Mouse (Mus musculus): ENCODE measurements around the gene Dalrd3.
A peak's percentile ranks its signal among the peaks of the same experiment; 100 is the strongest.
"Not testable (repeated sequence)": the region's sequence is repeated elsewhere in the genome, so short reads cannot be mapped to it uniquely, and the experiment has no call there.

Dalrd3 gene

GRCm38 (mm10) chr9:108573774-108574690 lies 4.3 kb downstream of the Dalrd3 start:
- peak; percentile 61 for DNase-seq (ENCODE audit: low spot score)

- no peak for DNase-seq (ENCODE audit: low spot score)
These were observed 5.2 kb downstream of the Dalrd3 start for GRCm38 (mm10) chr9:108574921-108575320.

GRCm38 (mm10) chr9:108575321-108576297 lies 5.9 kb downstream of the Dalrd3 start:
- DNase-seq (ENCODE audit: low spot score) = no peak

GRCm38 (mm10) chr9:108577025-108577424 lies 7.3 kb downstream of the Dalrd3 start:
- DNase-seq (ENCODE audit: low spot score) = no peak

- DNase-seq (ENCODE audit: low spot score) = no peak
These were observed 8.4 kb downstream of the Dalrd3 start for GRCm38 (mm10) chr9:108577934-108578544.

GRCm38 (mm10) chr9:108578545-108579343 lies 9.1 kb downstream of the Dalrd3 start, which contains the start of gene Wdr6:
Wdr6 (minus strand) TSS chr9:108578739.
- peak; percentile 92 for DNase-seq (ENCODE audit: low spot score)

- no peak for DNase-seq (ENCODE audit: low spot score)
These were observed 9.6 kb downstream of the Dalrd3 start for GRCm38 (mm10) chr9:108579344-108579690.

GRCm38 (mm10) chr9:108587571-108588180 lies 18.0 kb downstream of the Dalrd3 start:
- DNase-seq (ENCODE audit: low spot score) = peak; percentile 77

GRCm38 (mm10) chr9:108589229-108589628 lies 19.5 kb downstream of the Dalrd3 start:
- no peak for DNase-seq (ENCODE audit: low spot score)

- no peak for DNase-seq (ENCODE audit: low spot score)
These were observed 21.8 kb downstream of the Dalrd3 start for GRCm38 (mm10) chr9:108591462-108591861.

- no peak for DNase-seq (ENCODE audit: low spot score)
These were observed 24.7 kb downstream of the Dalrd3 start for GRCm38 (mm10) chr9:108594354-108594753.

GRCm38 (mm10) chr9:108596998-108597764 lies 27.5 kb downstream of the Dalrd3 start, which contains the start of gene P4htm:
P4htm (minus strand) TSS chr9:108597667.
- DNase-seq (ENCODE audit: low spot score) = peak; percentile 75

GRCm38 (mm10) chr9:108599021-108599566 lies 29.4 kb downstream of the Dalrd3 start:
- DNase-seq (ENCODE audit: low spot score) = no peak

- DNase-seq (ENCODE audit: low spot score) = no peak
These were observed 30.3 kb downstream of the Dalrd3 start for GRCm38 (mm10) chr9:108600011-108600410.

- no peak for DNase-seq (ENCODE audit: low spot score)
These were observed 32.3 kb downstream of the Dalrd3 start for GRCm38 (mm10) chr9:108601986-108602385.

- not testable (repeated sequence) for DNase-seq (ENCODE audit: low spot score)
These were observed 38.2 kb downstream of the Dalrd3 start for GRCm38 (mm10) chr9:108607929-108608328.

GRCm38 (mm10) chr9:108608889-108609288 lies 39.2 kb downstream of the Dalrd3 start:
- DNase-seq (ENCODE audit: low spot score) = no peak

GRCm38 (mm10) chr9:108611488-108611887 lies 41.8 kb downstream of the Dalrd3 start:
- DNase-seq (ENCODE audit: low spot score) = no peak

GRCm38 (mm10) chr9:108617301-108617700 lies 47.6 kb downstream of the Dalrd3 start:
- DNase-seq (ENCODE audit: low spot score) = no peak
